Mouse (Mus musculus): ENCODE data around the gene Akap10.

DNA sequence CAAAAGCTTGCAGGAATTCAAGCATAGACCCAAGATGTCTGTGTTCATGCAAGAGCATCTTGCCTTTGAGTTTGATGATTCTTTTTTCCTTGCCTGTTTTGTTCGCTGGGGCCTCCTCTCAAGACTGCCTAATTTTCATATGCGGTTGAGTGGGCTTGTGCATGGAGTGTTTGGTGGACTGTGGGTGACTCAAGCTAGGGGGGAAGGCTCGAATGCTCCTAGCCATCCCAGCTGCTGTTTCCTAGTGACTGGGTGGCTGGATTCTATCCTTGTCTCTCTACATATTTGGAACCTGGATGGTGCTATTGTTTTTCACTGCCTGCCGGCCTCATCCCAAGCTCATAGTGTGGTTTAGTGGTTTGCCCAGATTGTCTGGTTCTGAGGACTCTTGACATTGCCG, 34.6 kb upstream of the Akap10 start:
- TF ChIP-seq CTCF (IDR thresholded peaks at IDR 0.05; ENCODE audit: low read depth, low read length), result no peak
- TF ChIP-seq GATA2 (IDR thresholded peaks at IDR 0.05; ENCODE audit: borderline replicate concordance, low read depth, low read length), result no peak

Data from G1E (cell line).